Mouse (Mus musculus) forebrain, embryonic 14.5 days (tissue): ENCODE data around the gene Psmb3. TPM values are rescaled to one million over a fixed set of nuclear protein-coding genes. Genes with fewer than 3 reads are reported as not detected.

ENCODE experiments used
- ATAC-seq: fragments of 200-750 bp; cut with Nextera tagmentation; 2 replicates; pipeline ENCODE4 v1.8.0; 2017; ENCODE audit warnings: mild to moderate bottlenecking, moderate library complexity
- DNase-seq: peaks from one replicate; pipeline ENCODE4 v3.0.0-alpha.2; 2015; ENCODE audit warnings: low spot score
- H3K27ac ChIP-seq: fragments of 300-500 bp; sonication (generic); 2 replicates; pipeline ENCODE4 v1.5.1; 2014; ENCODE audit warnings: low read depth, mild to moderate bottlenecking, control low read depth, low read length, moderate library complexity
- H3K27me3 ChIP-seq: fragments of 300-500 bp; sonication (generic); replicated peaks from 2 replicates; pipeline ENCODE4 v1.6.1; 2014; ENCODE audit warnings: low read length, control low read depth, mixed read lengths; ENCODE audit not compliant: control insufficient read depth, insufficient read depth
- H3K36me3 ChIP-seq: fragments of 300-500 bp; sonication (generic); 2 replicates; pipeline ENCODE4 v1.6.1; 2014; ENCODE audit warnings: low read length, control low read depth; ENCODE audit not compliant: control insufficient read depth, insufficient read depth
- H3K4me1 ChIP-seq: fragments of 300-500 bp; sonication (generic); 2 replicates; pipeline ENCODE4 v1.6.1; 2014; ENCODE audit warnings: antibody characterized with exemption, low read length, control low read depth; ENCODE audit not compliant: control insufficient read depth, insufficient read depth
- H3K4me2 ChIP-seq: fragments of 300-500 bp; sonication (generic); 2 replicates; pipeline ENCODE4 v1.6.1; 2014; ENCODE audit warnings: mild to moderate bottlenecking, control low read depth, low read length
- H3K4me3 ChIP-seq: fragments of 300-500 bp; sonication (generic); 2 replicates; pipeline ENCODE4 v1.5.1; 2014; ENCODE audit warnings: low read depth, low read length, control low read depth
- H3K9ac ChIP-seq: fragments of 300-500 bp; sonication (generic); 2 replicates; pipeline ENCODE4 v1.6.1; 2014; ENCODE audit warnings: mild to moderate bottlenecking, low read length, control low read depth, moderate library complexity
- H3K9me3 ChIP-seq: fragments of 300-500 bp; sonication (generic); replicated peaks from 2 replicates; pipeline ENCODE4 v1.6.1; 2016; ENCODE audit warnings: low read length, control low read depth, mixed read lengths; ENCODE audit not compliant: control insufficient read depth
- WGBS: fragments of 180-500 bp; shearing (Covaris S2); extraction: QIAGEN DNeasy Blood & Tissue Kit; methylation state at CpG from one replicate; pipeline ENCODE4 v1.1.7; 2014; 5-methylcytosine and 5-hydroxymethylcytosine counted together
- polyA plus RNA-seq: library from polyadenylated mRNA; unstranded; fragments of >200 nt; fragmentation: Nextera tagmentation; extraction: Ambion mirVana; gene quantifications from 2 replicates; pipeline ENCODE4 v1.2.1, GENCODE M21; 2014

The Psmb3 gene
- polyA plus RNA-seq, 1 experiment from 2014 or later = 674 TPM

GRCm38 (mm10) chr11:97659990-97660714, 43.0 kb upstream of the Psmb3 start:
- no peaks in the 10 kb centered on the region for H3K9me3 ChIP-seq
- WGBS = under 1% methylated on average over 60 of the region's 78 CpGs
- H3K27ac ChIP-seq = peak overlapping the region; percentile 44; the same call in 1 of the 2 replicates

GRCm38 (mm10) chr11:97660734-97661647, 42.2 kb upstream of the Psmb3 start:
- peak overlapping the region; percentile 67 for H3K4me3 ChIP-seq
- ATAC-seq (no peak), DNase-seq (no peak)
- H3K4me2 ChIP-seq = peak overlapping the region; percentile 79
- H3K27me3 ChIP-seq = peaks cover 17% of the 10 kb centered on the region
- H3K4me1 ChIP-seq = peaks cover 27% of the 10 kb centered on the region
- H3K36me3 ChIP-seq = peaks cover 3% of the 10 kb centered on the region; the same call in 1 of the 2 replicates
- peak overlapping the region; percentile 84 for H3K9ac ChIP-seq
- WGBS = 5% methylated on average over 27 of the region's 27 CpGs
- H3K27ac ChIP-seq = no peak overlapping the region
- no peaks in the 10 kb centered on the region for H3K9me3 ChIP-seq

More at GRCm38 (mm10) chr11:97659990-97660714, 43.0 kb upstream of the Psmb3 start:
- Histone ChIP-seq H3K36me3 (no peaks in the 10 kb centered on the region), H3K4me2 (peak overlapping the region; percentile 79), H3K4me3 (peak overlapping the region; percentile 67), H3K27me3 (peaks cover 17% of the 10 kb centered on the region), H3K9ac (peak overlapping the region; percentile 84), H3K4me1 (peaks cover 27% of the 10 kb centered on the region)
- peak; percentile 80 for DNase-seq
- peak; percentile 89 for ATAC-seq

GRCm38 (mm10) chr11:97661648-97662133, 41.5 kb upstream of the Psmb3 start:
- H3K9me3 ChIP-seq = no peaks in the 10 kb centered on the region
- peak overlapping the region; percentile 79 for H3K4me2 ChIP-seq
- ATAC-seq = no peak
- no peak overlapping the region for H3K27ac ChIP-seq
- 1% methylated on average over 20 of the region's 20 CpGs for WGBS
- H3K4me3 ChIP-seq = peak overlapping the region; percentile 17
- peaks cover 6% of the 10 kb centered on the region for H3K36me3 ChIP-seq
- no peak for DNase-seq
- no peak overlapping the region; the same call in 1 of the 2 replicates for H3K9ac ChIP-seq
- peaks cover 27% of the 10 kb centered on the region for H3K4me1 ChIP-seq
- peaks cover 17% of the 10 kb centered on the region for H3K27me3 ChIP-seq

- WGBS = 3% methylated on average over 21 of the region's 21 CpGs
- Histone ChIP-seq H3K4me3 (peak overlapping the region; percentile 69), H3K9me3 (no peaks in the 10 kb centered on the region), H3K4me1 (peaks cover 27% of the 10 kb centered on the region), H3K27me3 (peaks cover 17% of the 10 kb centered on the region), H3K4me2 (peak overlapping the region; percentile 79), H3K36me3 (peaks cover 12% of the 10 kb centered on the region), H3K27ac (no peak overlapping the region), H3K9ac (peak overlapping the region; percentile 89; the same call in 1 of the 2 replicates)
- ATAC-seq (no peak), DNase-seq (no peak)
These were observed 40.8 kb upstream of the Psmb3 start for GRCm38 (mm10) chr11:97662207-97662892.

DNA sequence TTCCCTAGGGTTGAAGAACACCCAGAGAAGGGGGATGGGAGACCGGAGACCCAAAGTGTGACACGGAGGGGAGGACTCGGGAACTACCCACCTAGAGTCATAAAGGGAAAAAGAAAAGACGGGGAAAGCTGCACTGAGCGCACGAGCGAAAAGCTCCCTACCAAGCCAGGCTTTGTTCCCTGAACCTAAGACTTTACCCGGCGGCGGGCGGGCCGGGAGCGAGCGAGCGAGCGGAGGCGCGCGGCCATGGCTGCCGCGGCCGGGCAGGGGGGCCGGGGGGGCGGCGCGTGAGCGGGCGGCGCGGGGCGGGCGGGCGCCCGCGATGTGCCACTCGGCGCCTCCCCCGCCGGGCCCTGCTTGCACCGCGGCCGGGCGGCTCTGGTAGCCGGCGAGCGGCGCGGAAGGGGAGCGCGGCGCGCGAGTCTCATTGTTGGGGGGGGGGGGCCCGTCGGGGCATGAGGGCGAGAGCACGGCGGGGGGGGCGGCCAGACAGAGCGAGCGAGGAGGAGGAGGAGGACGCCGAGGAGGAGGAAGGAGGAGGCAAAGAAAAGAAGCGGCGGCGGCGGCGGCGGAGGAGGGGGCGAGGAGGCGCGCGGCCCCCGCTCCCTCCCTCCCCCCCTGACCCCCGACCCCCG, 40.2 kb upstream of the Psmb3 start, which contains the start of gene Mllt6:
TSS of gene Mllt6 (plus strand) at position 522 of the 635 bp plus-strand sequence.
- peaks cover 27% of the 10 kb centered on the region for H3K4me1 ChIP-seq
- peak; percentile 93 for DNase-seq

GRCm38 (mm10) chr11:97663528-97664338, 39.5 kb upstream of the Psmb3 start:
- Histone ChIP-seq H3K36me3 (peaks cover 21% of the 10 kb centered on the region), H3K4me3 (peak overlapping the region; percentile 69), H3K4me1 (peaks cover 27% of the 10 kb centered on the region), H3K27ac (peak overlapping the region; percentile 82), H3K4me2 (peak overlapping the region; percentile 79), H3K9me3 (no peaks in the 10 kb centered on the region), H3K9ac (peak overlapping the region; percentile 89), H3K27me3 (peaks cover 17% of the 10 kb centered on the region)
- peak; percentile 73 for DNase-seq
- under 1% methylated on average over 31 of the region's 57 CpGs for WGBS
- ATAC-seq = peak; percentile 32

More for the DNA sequence above, 40.2 kb upstream of the Psmb3 start, which contains the start of gene Mllt6:
- ATAC-seq = peak; percentile 65
- WGBS = under 1% methylated on average over 32 of the region's 76 CpGs
- Histone ChIP-seq H3K4me2 (peak within 1 kb of the TSS; percentile 79), H3K27me3 (peaks cover 17% of the 10 kb centered on the region), H3K9me3 (no peaks in the 10 kb centered on the region), H3K36me3 (peaks cover 16% of the 10 kb centered on the region), H3K9ac (peak within 1 kb of the TSS; percentile 89), H3K27ac (peak within 1 kb of the TSS; percentile 82), H3K4me3 (peak within 1 kb of the TSS; percentile 69)

- H3K4me1 ChIP-seq = peaks cover 33% of the 10 kb centered on the region
- 1% methylated on average over 6 of the region's 8 CpGs for WGBS
These were observed 38.9 kb upstream of the Psmb3 start for GRCm38 (mm10) chr11:97664339-97664665.

More at GRCm38 (mm10) chr11:97664339-97664665, 38.9 kb upstream of the Psmb3 start:
- Histone ChIP-seq H3K36me3 (peaks cover 27% of the 10 kb centered on the region), H3K4me3 (peak overlapping the region; percentile 69), H3K27me3 (peaks cover 17% of the 10 kb centered on the region), H3K27ac (peak overlapping the region; percentile 82; the same call in 1 of the 2 replicates), H3K4me2 (peak overlapping the region; percentile 79), H3K9me3 (no peaks in the 10 kb centered on the region), H3K9ac (peak overlapping the region; percentile 89)
- DNase-seq (no peak), ATAC-seq (no peak)
